22 mouse cellular contexts compared by ENCODE assay signal in the genomic region with DNA sequence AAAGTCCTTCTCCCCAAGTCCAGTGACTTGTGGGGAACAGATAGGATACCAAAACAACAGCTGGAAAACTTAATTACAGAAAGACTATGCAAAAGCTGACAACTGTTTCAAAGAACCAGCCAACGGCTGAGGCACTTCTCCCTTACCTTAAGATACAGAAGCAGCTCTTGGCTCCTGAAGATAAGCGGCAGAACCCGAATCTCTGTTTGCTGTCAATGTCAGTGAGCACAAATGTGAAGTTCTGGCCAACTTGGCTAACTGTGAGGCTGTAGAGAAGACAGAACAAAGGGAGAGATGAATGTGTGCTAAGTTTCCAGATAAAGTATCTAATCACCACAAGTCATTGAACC.
DNase-seq lines count a peak whose midpoint lies in the region; ATAC-seq and TF ChIP-seq lines count a peak whose summit lies in the region.
"Had no signal": no experiment of that assay in that cellular context is flagged by ENCODE, and none has a peak within 500 bp of the region (broad histone marks: within the 10 kb centered on the region; RNA-seq: fewer than 3 reads in every experiment).

No protein-coding gene starts in this region.

- WGBS in heart, embryonic 13.5 days = 3% methylated on average over 3 of the region's 3 CpGs
- 67% methylated on average over 3 of the region's 3 CpGs for WGBS in liver, adult 2 months

- DNase-seq in heart, adult 11 months = no peak
- peak; percentile 35 for DNase-seq in c-Kit-positive CD71-negative TER-119-negative erythroid progenitor cells, embryonic 14.5 days (ENCODE audit: low read depth)
- DNase-seq in liver, adult 2 months (ENCODE audit: extremely low read depth, low read depth, low spot score) = peak; percentile 48
- no peak for DNase-seq in layer of hippocampus, adult 2 months (ENCODE audit: low spot score in 2 of 2)
- no peak for DNase-seq in right cerebral cortex, postnatal 4 days
- DNase-seq in kidney, postnatal 25 days = no peak
- DNase-seq: adrenal gland, postnatal 25 days; cerebellum, adult 9-10 months; gastrocnemius, postnatal 36 days; lung, postnatal 4 days; right cerebral cortex, adult 18-20 months had no signal

- no peak for TF ChIP-seq CTCF in liver, adult 2 months (IDR thresholded peaks at IDR 0.05; ENCODE audit: low read depth, low read length)
- no peak for TF ChIP-seq CTCF in layer of hippocampus, adult 2 months (conservative IDR thresholded peaks at IDR 0.05)

- peak overlapping the region; percentile 55 for H3K27ac ChIP-seq in heart, embryonic 13.5 days (replicated peaks)
- no peak overlapping the region for H3K27ac ChIP-seq in liver, adult 2 months (replicated peaks; ENCODE audit: insufficient read depth, low read depth, low read length)
- no peak overlapping the region for H3K27ac ChIP-seq in layer of hippocampus, adult 2 months
- H3K27ac ChIP-seq: forebrain, embryonic 12.5 days; hindbrain, embryonic 12.5 days; kidney, embryonic 15.5 days; limb, embryonic 10.5 days; midbrain, embryonic 15.5 days had no signal

- peak overlapping the region; percentile 19; the same call in 1 of the 2 replicates for H3K4me2 ChIP-seq in heart, embryonic 13.5 days
- H3K4me2 ChIP-seq: forebrain, embryonic 12.5 days; hindbrain, embryonic 12.5 days; kidney, embryonic 15.5 days; lung, embryonic 14.5 days; midbrain, embryonic 15.5 days had no signal

- H3K27me3 ChIP-seq in heart, embryonic 13.5 days (replicated peaks) = no peaks in the 10 kb centered on the region
- H3K27me3 ChIP-seq in liver, adult 2 months (ENCODE audit: control insufficient read depth, insufficient read depth, low read length) = no peaks in the 10 kb centered on the region
- H3K27me3 ChIP-seq: CH12.LX; forebrain, embryonic 12.5 days; hindbrain, embryonic 12.5 days; kidney, embryonic 15.5 days; midbrain, embryonic 15.5 days; Patski had no signal

- 0 out of 2 replicates have a peak, but pooled peaks cover 3% of the 10 kb centered on the region for H3K36me3 ChIP-seq in heart, embryonic 13.5 days
- peaks cover 8% of the 10 kb centered on the region for H3K36me3 ChIP-seq in liver, adult 2 months (ENCODE audit: control insufficient read depth, insufficient read depth, low read length)
- H3K36me3 ChIP-seq: forebrain, embryonic 12.5 days; hindbrain, embryonic 12.5 days; kidney, embryonic 15.5 days; midbrain, embryonic 15.5 days had no signal

- no peaks in the 10 kb centered on the region for H3K9me3 ChIP-seq in heart, embryonic 13.5 days
- H3K9me3 ChIP-seq: forebrain, embryonic 12.5 days; hindbrain, embryonic 12.5 days; kidney, embryonic 15.5 days; limb, embryonic 10.5 days; midbrain, embryonic 15.5 days had no signal

- H3K4me1 ChIP-seq in heart, embryonic 13.5 days = peaks cover 44% of the 10 kb centered on the region
- no peaks in the 10 kb centered on the region for H3K4me1 ChIP-seq in liver, adult 2 months (ENCODE audit: control insufficient read depth, insufficient read depth, low read length)
- H3K4me1 ChIP-seq: midbrain, embryonic 15.5 days had no signal

- H3K79me2 ChIP-seq in liver, adult 2 months (ENCODE audit: control insufficient read depth, insufficient read depth, low read length) = no peaks in the 10 kb centered on the region

- no peak for TF ChIP-seq POLR2A in liver, adult 2 months (IDR thresholded peaks at IDR 0.05; ENCODE audit: extremely low read depth, insufficient read depth, low read length)

- H3K9ac ChIP-seq in heart, embryonic 13.5 days = no peak overlapping the region
- H3K9ac ChIP-seq in liver, adult 2 months (ENCODE audit: low read depth, low read length) = no peak overlapping the region
- H3K9ac ChIP-seq: forebrain, embryonic 12.5 days; hindbrain, embryonic 12.5 days; kidney, embryonic 15.5 days; lung, embryonic 14.5 days; midbrain, embryonic 15.5 days had no signal

- no peak overlapping the region for H3K4me3 ChIP-seq in heart, embryonic 13.5 days
- no peak overlapping the region for H3K4me3 ChIP-seq in liver, adult 2 months (ENCODE audit: insufficient read depth, low read depth, low read length)
- no peak overlapping the region for H3K4me3 ChIP-seq in layer of hippocampus, adult 2 months
- H3K4me3 ChIP-seq: forebrain, embryonic 12.5 days; hindbrain, embryonic 12.5 days; kidney, embryonic 15.5 days; limb, embryonic 10.5 days; midbrain, embryonic 15.5 days had no signal

- ATAC-seq in heart, embryonic 13.5 days (ENCODE audit: extremely low read depth, insufficient number of reproducible peaks, low FRiP score, low TSS enrichment) = no peak
- ATAC-seq in megakaryocyte, adult 5-6 weeks (ENCODE audit: poor library complexity, severe bottlenecking) = peak; percentile 40; the same call in 1 of the 2 replicates
- ATAC-seq: activated CD4-positive, CD25-positive, alpha-beta regulatory T cell, adult 4 months; midbrain, embryonic 15.5 days; Patski had no signal

Comparison
In these comparisons a context has a peak if more than half of its experiments do, and no peak if none do; other contexts are left out.
1. DNase-seq: peak in c-Kit-positive CD71-negative TER-119-negative erythroid progenitor cells, embryonic 14.5 days (single experiment) and liver, adult 2 months (single experiment); none in heart, adult 11 months (single experiment), layer of hippocampus, adult 2 months (0 of 2), right cerebral cortex, postnatal 4 days (single experiment) and kidney, postnatal 25 days (0 of 2).